Mouse (Mus musculus) heart, embryonic 12.5 days (tissue): ENCODE measurements around the gene 2700081O15Rik. TPM values are rescaled to one million over a fixed set of nuclear protein-coding genes. Genes with fewer than 3 reads are reported as not detected.
"Not testable (repeated sequence)": the region's sequence is repeated elsewhere in the genome, so short reads cannot be mapped to it uniquely, and the experiment has no call there.

Experiments
- ATAC-seq: fragments of 200-750 bp; cut with Nextera tagmentation; 2 replicates; pipeline ENCODE4 v1.8.0; 2017; ENCODE audit warnings: moderate TSS enrichment, moderate library complexity; ENCODE audit not compliant: insufficient number of reproducible peaks, low FRiP score
- H3K27ac ChIP-seq: fragments of 300-500 bp; sonication (generic); 2 replicates; pipeline ENCODE4 v1.5.1; 2016; ENCODE audit warnings: mild to moderate bottlenecking, moderate library complexity; ENCODE audit not compliant: poor library complexity, severe bottlenecking
- H3K27me3 ChIP-seq: fragments of 300-500 bp; sonication (generic); replicated peaks from 2 replicates; pipeline ENCODE4 v1.6.1; 2016; ENCODE audit warnings: mild to moderate bottlenecking, moderate library complexity
- H3K36me3 ChIP-seq: fragments of 300-500 bp; sonication (generic); 2 replicates; pipeline ENCODE4 v1.6.1; 2016; ENCODE audit warnings: mild to moderate bottlenecking, moderate library complexity
- H3K4me1 ChIP-seq: fragments of 300-500 bp; sonication (generic); replicated peaks from 2 replicates; pipeline ENCODE4 v1.6.1; 2016; ENCODE audit warnings: mild to moderate bottlenecking
- H3K4me2 ChIP-seq: fragments of 300-500 bp; sonication (generic); 2 replicates; pipeline ENCODE4 v1.6.1; 2016; ENCODE audit warnings: mild to moderate bottlenecking, moderate library complexity
- H3K4me3 ChIP-seq: fragments of 300-500 bp; sonication (generic); 2 replicates; pipeline ENCODE4 v1.5.1; 2016; ENCODE audit warnings: mild to moderate bottlenecking
- H3K9ac ChIP-seq: fragments of 300-500 bp; sonication (generic); 2 replicates; pipeline ENCODE4 v1.6.1; 2016; ENCODE audit warnings: mild to moderate bottlenecking, moderate library complexity
- H3K9me3 ChIP-seq: fragments of 300-500 bp; sonication (generic); replicated peaks from 2 replicates; pipeline ENCODE4 v1.6.1; 2016; ENCODE audit warnings: mild to moderate bottlenecking, moderate library complexity
- WGBS: fragments of 180-500 bp; shearing (Covaris S2); methylation state at CpG from one replicate; pipeline ENCODE4 v1.1.7; 2016; 5-methylcytosine and 5-hydroxymethylcytosine counted together
- polyA plus RNA-seq: library from polyadenylated mRNA; unstranded; fragments of >200 nt; fragmentation: Nextera tagmentation; extraction: Ambion mirVana; gene quantifications from 2 replicates; pipeline ENCODE4 v1.2.1, GENCODE M21; 2016

The 2700081O15Rik gene
- polyA plus RNA-seq, 1 experiment from 2014 or later, result 4.6 TPM

GRCm38 (mm10) chr19:7398898-7399297 lies 18.5 kb upstream of the 2700081O15Rik start:
- H3K36me3 ChIP-seq, H3K9ac ChIP-seq, H3K27me3 ChIP-seq, ATAC-seq, H3K4me3 ChIP-seq, H3K27ac ChIP-seq, H3K4me1 ChIP-seq, H3K4me2 ChIP-seq: not testable (repeated sequence)
- H3K9me3 ChIP-seq, result peaks cover 14% of the 10 kb centered on the region
- 33% methylated on average over 24 of the region's 24 CpGs for WGBS

GRCm38 (mm10) chr19:7400635-7401034 lies 16.8 kb upstream of the 2700081O15Rik start:
- Histone ChIP-seq H3K4me3 (no peak overlapping the region), H3K27me3 (peaks cover 9% of the 10 kb centered on the region; the same call in 1 of the 2 replicates), H3K4me2 (peak overlapping the region; percentile 31; the same call in 1 of the 2 replicates), H3K4me1 (peaks cover 10% of the 10 kb centered on the region), H3K27ac (no peak overlapping the region), H3K36me3 (no peaks in the 10 kb centered on the region), H3K9ac (no peak overlapping the region; the same call in 1 of the 2 replicates), H3K9me3 (no peaks in the 10 kb centered on the region; the same call in 1 of the 2 replicates)
- 52% methylated on average over 11 of the region's 11 CpGs for WGBS
- ATAC-seq, result no peak

- 66% methylated on average over 9 of the region's 9 CpGs for WGBS
- H3K27me3 ChIP-seq, result 0 out of 2 replicates have a peak, but pooled peaks cover 3% of the 10 kb centered on the region
- peaks cover 10% of the 10 kb centered on the region for H3K4me1 ChIP-seq
- no peak for ATAC-seq
- H3K27ac ChIP-seq, result no peak overlapping the region
- H3K4me3 ChIP-seq, result no peak overlapping the region
- no peak overlapping the region for H3K4me2 ChIP-seq
- no peaks in the 10 kb centered on the region for H3K9me3 ChIP-seq
- H3K36me3 ChIP-seq, result no peaks in the 10 kb centered on the region
- no peak overlapping the region for H3K9ac ChIP-seq
Observed at GRCm38 (mm10) chr19:7404623-7405229, 12.7 kb upstream of the 2700081O15Rik start.

GRCm38 (mm10) chr19:7412361-7412760 lies 5.1 kb upstream of the 2700081O15Rik start:
- WGBS, result 42% methylated on average over 2 of the region's 2 CpGs
- no peak overlapping the region for H3K27ac ChIP-seq
- H3K9me3 ChIP-seq, result no peaks in the 10 kb centered on the region
- no peaks in the 10 kb centered on the region for H3K36me3 ChIP-seq
- no peak overlapping the region for H3K9ac ChIP-seq
- no peak overlapping the region for H3K4me2 ChIP-seq
- H3K4me3 ChIP-seq, result no peak overlapping the region
- H3K4me1 ChIP-seq, result peaks cover 10% of the 10 kb centered on the region
- no peak for ATAC-seq
- H3K27me3 ChIP-seq, result no peaks in the 10 kb centered on the region; the same call in 1 of the 2 replicates

- Histone ChIP-seq H3K27ac (peak overlapping the region; percentile 86), H3K9ac (peak overlapping the region; percentile 99), H3K9me3 (no peaks in the 10 kb centered on the region), H3K4me2 (peak overlapping the region; percentile 85), H3K4me1 (peaks cover 32% of the 10 kb centered on the region), H3K4me3 (peak overlapping the region; percentile 97), H3K27me3 (no peaks in the 10 kb centered on the region; the same call in 1 of the 2 replicates), H3K36me3 (peaks cover 9% of the 10 kb centered on the region)
- WGBS, result 33% methylated on average over 22 of the region's 22 CpGs
- ATAC-seq, result no peak
Observed at GRCm38 (mm10) chr19:7415916-7416833, 1.2 kb upstream of the 2700081O15Rik start.

- H3K27ac ChIP-seq, result peak overlapping the region; percentile 86
- no peaks in the 10 kb centered on the region for H3K9me3 ChIP-seq
- peak overlapping the region; percentile 97 for H3K4me3 ChIP-seq
- H3K4me2 ChIP-seq, result peak overlapping the region; percentile 85
- peaks cover 29% of the 10 kb centered on the region for H3K36me3 ChIP-seq
- peaks cover 52% of the 10 kb centered on the region for H3K4me1 ChIP-seq
- H3K27me3 ChIP-seq, result no peaks in the 10 kb centered on the region
- WGBS, result under 1% methylated on average over 50 of the region's 59 CpGs
- ATAC-seq, result peak; percentile 64
- peak overlapping the region; percentile 99 for H3K9ac ChIP-seq
Observed at GRCm38 (mm10) chr19:7417911-7418849, 755 bp downstream of the 2700081O15Rik start.

GRCm38 (mm10) chr19:7419134-7419533 lies 1.7 kb downstream of the 2700081O15Rik start:
- H3K4me2 ChIP-seq, result peak overlapping the region; percentile 85
- H3K9me3 ChIP-seq, result no peaks in the 10 kb centered on the region
- H3K27ac ChIP-seq, result no peak overlapping the region
- H3K9ac ChIP-seq, result peak overlapping the region; percentile 99
- H3K36me3 ChIP-seq, result peaks cover 35% of the 10 kb centered on the region
- H3K4me3 ChIP-seq, result peak overlapping the region; percentile 97
- peaks cover 62% of the 10 kb centered on the region for H3K4me1 ChIP-seq
- 16% methylated on average over 6 of the region's 6 CpGs for WGBS
- ATAC-seq, result no peak
- no peaks in the 10 kb centered on the region for H3K27me3 ChIP-seq

GRCm38 (mm10) chr19:7420108-7420507 lies 2.7 kb downstream of the 2700081O15Rik start:
- H3K27ac ChIP-seq, result no peak overlapping the region
- peak overlapping the region; percentile 85; the same call in 1 of the 2 replicates for H3K4me2 ChIP-seq
- peaks cover 71% of the 10 kb centered on the region for H3K4me1 ChIP-seq
- H3K9me3 ChIP-seq, result no peaks in the 10 kb centered on the region
- ATAC-seq, result no peak
- H3K4me3 ChIP-seq, result no peak overlapping the region
- peaks cover 44% of the 10 kb centered on the region for H3K36me3 ChIP-seq
- peak overlapping the region; percentile 99; the same call in 1 of the 2 replicates for H3K9ac ChIP-seq
- WGBS, result 66% methylated on average over 12 of the region's 12 CpGs
- H3K27me3 ChIP-seq, result no peaks in the 10 kb centered on the region

GRCm38 (mm10) chr19:7420841-7421601 lies 3.6 kb downstream of the 2700081O15Rik start:
- 0 out of 2 replicates have a peak overlapping the region, but pooled peaks have one; percentile 57 for H3K9ac ChIP-seq
- peaks cover 49% of the 10 kb centered on the region for H3K36me3 ChIP-seq
- H3K4me3 ChIP-seq, result no peak overlapping the region

More at GRCm38 (mm10) chr19:7420841-7421601, 3.6 kb downstream of the 2700081O15Rik start:
- H3K4me2 ChIP-seq, result peak overlapping the region; percentile 59; the same call in 1 of the 2 replicates
- no peaks in the 10 kb centered on the region for H3K9me3 ChIP-seq
- H3K4me1 ChIP-seq, result peaks cover 67% of the 10 kb centered on the region
- WGBS, result 60% methylated on average over 27 of the region's 27 CpGs
- H3K27ac ChIP-seq, result no peak overlapping the region
- ATAC-seq, result no peak
- H3K27me3 ChIP-seq, result no peaks in the 10 kb centered on the region
